Mouse (Mus musculus) intestine, postnatal 0 days (tissue): ENCODE measurements around the gene Tle6. TPM values are rescaled to one million over a fixed set of nuclear protein-coding genes. Genes with fewer than 3 reads are reported as not detected.

ENCODE experiments used
- ATAC-seq: fragments of 200-750 bp; cut with Nextera tagmentation; 2 replicates; pipeline ENCODE4 v1.8.0; 2017; ENCODE audit warnings: mild to moderate bottlenecking, moderate TSS enrichment, moderate library complexity
- H3K27ac ChIP-seq: fragments of 300-500 bp; sonication (generic); 2 replicates; pipeline ENCODE4 v1.5.1; 2014; ENCODE audit warnings: mild to moderate bottlenecking, low read depth, low read length, moderate library complexity
- H3K27me3 ChIP-seq: fragments of 300-500 bp; sonication (generic); replicated peaks from 2 replicates; pipeline ENCODE4 v1.6.1; 2014; ENCODE audit warnings: low read length, mixed read lengths; ENCODE audit not compliant: control insufficient read depth, insufficient read depth
- H3K36me3 ChIP-seq: fragments of 300-500 bp; sonication (generic); 2 replicates; pipeline ENCODE4 v1.6.1; 2014; ENCODE audit warnings: mild to moderate bottlenecking, moderate library complexity; ENCODE audit not compliant: control insufficient read depth, insufficient read depth
- H3K4me1 ChIP-seq: fragments of 300-500 bp; sonication (generic); replicated peaks from 2 replicates; pipeline ENCODE4 v1.6.1; 2014; ENCODE audit warnings: antibody characterized with exemption, low read length, mixed read lengths; ENCODE audit not compliant: control insufficient read depth, insufficient read depth
- H3K4me2 ChIP-seq: fragments of 300-500 bp; sonication (generic); replicated peaks from 2 replicates; pipeline ENCODE4 v1.6.1; 2014; ENCODE audit warnings: low read depth, mild to moderate bottlenecking, moderate library complexity
- H3K4me3 ChIP-seq: fragments of 300-500 bp; sonication (generic); 2 replicates; pipeline ENCODE4 v1.5.1; 2014; ENCODE audit warnings: low read depth, low read length
- H3K9ac ChIP-seq: fragments of 300-500 bp; sonication (generic); 2 replicates; pipeline ENCODE4 v1.6.1; 2014; ENCODE audit warnings: mild to moderate bottlenecking, low read depth, low read length
- H3K9me3 ChIP-seq: fragments of 300-500 bp; sonication (generic); 2 replicates; pipeline ENCODE4 v1.6.1; 2016; ENCODE audit warnings: mixed run types; ENCODE audit not compliant: control insufficient read depth
- CTCF ChIP-seq: sonication (generic); IDR thresholded peaks from 2 replicates; pipeline ENCODE4 v1.5.1; 2016; ENCODE audit warnings: low read depth, mild to moderate bottlenecking, control low read depth, antibody characterized with exemption, moderate library complexity
- WGBS: fragments of 180-500 bp; shearing (Covaris S2); extraction: QIAGEN DNeasy Blood & Tissue Kit; methylation state at CpG from one replicate; pipeline ENCODE4 v1.1.7; 2014; 5-methylcytosine and 5-hydroxymethylcytosine counted together
- polyA plus RNA-seq: library from polyadenylated mRNA; unstranded; fragments of >200 nt; fragmentation: Nextera tagmentation; extraction: Ambion mirVana; gene quantifications from 2 replicates; pipeline ENCODE4 v1.2.1, GENCODE M21; 2015

Gene Tle6
- polyA plus RNA-seq, 1 experiment from 2014 or later: 3.9 TPM

DNA sequence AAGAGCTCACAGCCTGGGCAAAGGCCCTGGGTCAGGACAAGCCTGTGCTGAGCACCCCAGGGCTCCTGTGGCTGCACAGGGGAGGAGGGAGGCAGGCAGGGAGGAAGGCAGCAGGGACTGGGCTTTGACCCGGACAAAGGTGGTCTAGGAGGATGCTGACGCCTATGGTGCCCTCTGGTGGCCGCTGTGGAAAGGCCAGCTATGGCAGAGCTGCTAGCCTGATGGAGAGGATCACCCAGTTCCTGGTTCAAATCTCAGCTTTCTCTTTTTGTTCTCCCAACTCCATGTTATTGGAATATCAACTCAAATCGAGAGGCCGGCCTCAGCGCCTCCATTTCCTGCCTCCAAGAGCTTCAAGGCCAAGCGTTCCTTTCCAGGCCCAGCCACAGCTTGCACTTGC, 50.6 kb downstream of the Tle6 start:
- Histone ChIP-seq H3K27ac (no peak overlapping the region), H3K9me3 (no peaks in the 10 kb centered on the region), H3K9ac (no peak overlapping the region), H3K36me3 (no peaks in the 10 kb centered on the region), H3K27me3 (no peaks in the 10 kb centered on the region), H3K4me3 (no peak overlapping the region), H3K4me2 (no peak overlapping the region), H3K4me1 (0 out of 2 replicates have a peak, but pooled peaks cover 5% of the 10 kb centered on the region)
- ATAC-seq: no peak
- 11% methylated on average over 7 of the region's 7 CpGs for WGBS
- TF ChIP-seq CTCF: peak; percentile 92

DNA sequence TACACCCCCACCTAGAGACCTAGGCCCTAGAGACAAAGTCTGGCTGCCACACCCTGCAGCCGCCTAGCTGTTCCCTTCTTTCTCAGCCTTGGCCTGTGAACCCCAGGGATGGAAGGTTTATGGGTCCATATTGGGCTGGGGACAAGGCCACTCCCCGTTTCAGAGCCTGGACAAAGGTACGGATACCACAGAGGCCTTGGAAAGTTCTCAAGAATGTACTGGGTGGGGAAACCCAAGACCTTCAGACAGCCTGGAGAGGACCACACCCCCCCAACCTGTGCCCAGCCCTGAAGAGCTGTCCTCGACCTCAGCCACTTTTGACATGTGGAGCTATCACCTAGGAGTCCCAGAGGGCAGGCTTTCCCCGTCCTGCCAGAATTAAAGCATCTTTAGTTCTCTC, 51.9 kb downstream of the Tle6 start:
- Histone ChIP-seq H3K9ac (no peak overlapping the region), H3K27ac (peak overlapping the region; percentile 75), H3K9me3 (no peaks in the 10 kb centered on the region), H3K4me2 (no peak overlapping the region), H3K36me3 (no peaks in the 10 kb centered on the region), H3K27me3 (no peaks in the 10 kb centered on the region), H3K4me3 (no peak overlapping the region), H3K4me1 (0 out of 2 replicates have a peak, but pooled peaks cover 5% of the 10 kb centered on the region)
- WGBS: 36% methylated on average over 5 of the region's 5 CpGs
- TF ChIP-seq CTCF: no peak
- ATAC-seq: peak; percentile 2; the same call in 1 of the 2 replicates

DNA sequence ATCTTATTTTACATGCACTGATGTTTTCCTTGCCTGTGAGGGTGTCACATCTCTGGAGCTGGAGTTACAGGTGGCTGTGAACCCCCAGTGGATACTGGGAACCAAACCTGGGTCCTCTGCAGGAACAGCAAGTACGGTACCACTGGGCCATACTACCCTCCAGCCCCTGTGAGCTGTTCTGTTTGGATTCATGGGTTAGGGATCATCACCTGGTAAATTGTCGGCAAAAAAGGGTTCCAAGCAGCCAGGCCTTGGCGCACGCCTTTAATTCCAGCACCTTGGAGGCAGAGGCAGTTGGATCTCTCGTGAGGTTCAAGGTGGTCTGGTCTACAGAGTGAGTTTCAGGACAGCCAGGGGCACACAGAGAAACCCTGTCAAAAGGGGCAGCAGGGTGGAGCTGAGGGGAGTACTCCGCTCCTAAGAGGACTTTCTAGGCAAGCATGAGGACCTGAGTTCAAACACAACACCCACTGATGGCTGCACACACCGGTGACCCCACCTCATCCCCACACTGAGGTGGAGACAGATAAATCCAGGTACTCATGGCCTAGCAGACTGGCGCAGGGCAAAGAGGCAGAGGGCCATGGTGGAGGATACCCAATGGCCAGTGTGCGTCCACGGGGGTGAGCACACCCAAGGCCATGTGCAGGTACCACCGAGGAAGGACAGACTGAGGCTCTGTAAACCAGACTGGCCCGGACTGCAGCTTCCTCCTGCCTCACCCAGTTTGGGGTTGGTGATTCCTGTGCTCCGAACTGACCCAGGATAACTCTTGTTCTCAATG, 53.9 kb downstream of the Tle6 start:
- Histone ChIP-seq H3K27me3 (no peaks in the 10 kb centered on the region), H3K4me1 (peaks cover 5% of the 10 kb centered on the region; the same call in 1 of the 2 replicates), H3K36me3 (no peaks in the 10 kb centered on the region), H3K4me3 (no peak overlapping the region), H3K9me3 (no peaks in the 10 kb centered on the region), H3K9ac (0 out of 2 replicates have a peak overlapping the region, but pooled peaks have one; percentile 31), H3K27ac (peak overlapping the region; percentile 91), H3K4me2 (0 out of 2 replicates have a peak overlapping the region, but pooled peaks have one; percentile 13)
- no peak for TF ChIP-seq CTCF
- 61% methylated on average over 13 of the region's 13 CpGs for WGBS
- no peak for ATAC-seq

- H3K27me3 ChIP-seq: no peaks in the 10 kb centered on the region
- H3K4me1 ChIP-seq: peaks cover 4% of the 10 kb centered on the region; the same call in 1 of the 2 replicates
- no peak overlapping the region for H3K9ac ChIP-seq
- peak overlapping the region; percentile 91 for H3K27ac ChIP-seq
- TF ChIP-seq CTCF: no peak
- ATAC-seq: peak; percentile 71
- H3K4me2 ChIP-seq: peak overlapping the region; percentile 75
- H3K9me3 ChIP-seq: no peaks in the 10 kb centered on the region
- no peak overlapping the region for H3K4me3 ChIP-seq
- H3K36me3 ChIP-seq: no peaks in the 10 kb centered on the region
- 31% methylated on average over 5 of the region's 5 CpGs for WGBS
Measured at GRCm38 (mm10) chr10:81546332-81546731, 54.5 kb downstream of the Tle6 start.

- ATAC-seq: peak; percentile 84
- Histone ChIP-seq H3K27ac (peak within 1 kb of the TSS; percentile 91), H3K4me3 (peak within 1 kb of the TSS; percentile 80), H3K4me2 (peak within 1 kb of the TSS; percentile 75), H3K4me1 (peaks cover 3% of the 10 kb centered on the region), H3K9me3 (no peaks in the 10 kb centered on the region), H3K9ac (peak within 1 kb of the TSS; percentile 86), H3K36me3 (no peaks in the 10 kb centered on the region), H3K27me3 (no peaks in the 10 kb centered on the region)
- TF ChIP-seq CTCF: no peak
- under 1% methylated on average over 42 of the region's 59 CpGs for WGBS
Measured at GRCm38 (mm10) chr10:81545161-81545747, 55.6 kb downstream of the Tle6 start, which contains the start of gene Gna11. Gna11 (minus strand) TSS chr10:81545190.

DNA sequence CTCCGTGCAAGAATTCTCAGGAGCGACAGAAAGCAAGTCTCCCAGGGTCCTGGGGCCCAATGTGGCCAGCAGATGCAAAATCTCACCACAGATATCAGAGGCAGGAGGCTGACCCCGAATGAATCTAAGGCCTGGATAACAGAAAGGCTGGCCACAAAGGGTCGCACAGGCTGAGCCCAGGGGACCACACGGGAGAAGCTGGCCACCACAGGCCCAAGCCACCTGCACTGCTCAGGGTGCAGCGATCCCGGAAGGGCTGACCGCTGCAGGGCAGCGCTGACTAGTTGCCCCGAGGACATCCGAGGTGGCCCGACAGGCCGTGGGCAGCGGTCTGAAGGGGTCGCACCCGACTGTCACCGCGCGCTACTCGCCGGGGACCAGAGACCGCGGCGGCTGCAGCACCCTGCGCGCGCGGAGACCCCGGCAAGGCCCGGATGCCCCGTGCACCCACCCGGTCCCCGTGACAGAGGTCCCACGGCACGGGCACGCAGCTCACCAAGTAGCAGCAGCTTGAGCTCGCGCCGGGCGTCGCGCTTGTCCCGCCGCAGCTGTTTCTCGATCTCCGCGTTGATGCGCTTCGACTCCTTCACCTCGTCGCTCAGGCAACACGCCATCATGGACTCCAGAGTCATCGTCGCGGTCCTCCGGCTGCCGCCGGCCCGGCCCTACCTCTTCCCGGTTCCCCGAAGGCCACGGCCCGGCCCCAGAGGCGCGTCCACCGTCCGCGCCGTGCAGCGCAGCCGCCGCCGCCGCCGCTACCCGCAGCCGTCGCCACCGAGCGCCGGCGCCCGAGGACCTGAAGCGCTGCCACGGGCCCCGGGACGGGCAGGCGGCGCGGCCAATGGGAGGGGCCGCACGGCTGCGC, 56.3 kb downstream of the Tle6 start:
- peak overlapping the region; percentile 80 for H3K4me3 ChIP-seq
- peak overlapping the region; percentile 75 for H3K4me2 ChIP-seq
- peak overlapping the region; percentile 86 for H3K9ac ChIP-seq
- H3K27me3 ChIP-seq: no peaks in the 10 kb centered on the region
- under 1% methylated on average over 93 of the region's 93 CpGs for WGBS
- H3K4me1 ChIP-seq: peaks cover 3% of the 10 kb centered on the region
- no peak for ATAC-seq
- TF ChIP-seq CTCF: no peak; the same call in 1 of the 2 replicates
- H3K9me3 ChIP-seq: no peaks in the 10 kb centered on the region
- 0 out of 2 replicates have a peak, but pooled peaks cover 3% of the 10 kb centered on the region for H3K36me3 ChIP-seq
- peak overlapping the region; percentile 55 for H3K27ac ChIP-seq
